Mouse (Mus musculus) embryonic facial prominence, embryonic 11.5 days (tissue): ENCODE measurements around the gene Dhx33. TPM values are rescaled to one million over a fixed set of nuclear protein-coding genes. Genes with fewer than 3 reads are reported as not detected.
A peak's percentile ranks its signal among the peaks of the same experiment; 100 is the strongest.

ENCODE experiments used
- ATAC-seq: fragments of 200-750 bp; cut with Nextera tagmentation; replicated peaks from 2 replicates; pipeline ENCODE4 v1.8.0; 2017; ENCODE audit warnings: low read depth; ENCODE audit not compliant: insufficient number of reproducible peaks, low FRiP score, low TSS enrichment
- DNase-seq: peaks from one replicate; pipeline ENCODE4 v3.0.0-alpha.2; 2015; ENCODE audit warnings: low spot score
- H3K27ac ChIP-seq: fragments of 300-500 bp; sonication (generic); replicated peaks from 2 replicates; pipeline ENCODE4 v1.5.1; 2014; ENCODE audit warnings: mild to moderate bottlenecking, low read depth, low read length, control low read depth
- H3K27me3 ChIP-seq: fragments of 300-500 bp; sonication (generic); 2 replicates; pipeline ENCODE4 v1.6.1; 2014; ENCODE audit warnings: mild to moderate bottlenecking, low read length, moderate library complexity, mixed read lengths; ENCODE audit not compliant: control insufficient read depth, insufficient read depth
- H3K36me3 ChIP-seq: fragments of 300-500 bp; sonication (generic); replicated peaks from 2 replicates; pipeline ENCODE4 v1.6.1; 2014; ENCODE audit warnings: low read depth, mild to moderate bottlenecking, low read length, moderate library complexity, mixed read lengths; ENCODE audit not compliant: control insufficient read depth, insufficient read depth
- H3K4me1 ChIP-seq: fragments of 300-500 bp; sonication (generic); 2 replicates; pipeline ENCODE4 v1.6.1; 2014; ENCODE audit warnings: low read length, mixed read lengths; ENCODE audit not compliant: control insufficient read depth, insufficient read depth
- H3K4me2 ChIP-seq: fragments of 300-500 bp; sonication (generic); 2 replicates; pipeline ENCODE4 v1.6.1; 2014; ENCODE audit warnings: low read depth, mild to moderate bottlenecking, control low read depth, low read length, moderate library complexity
- H3K4me3 ChIP-seq: fragments of 300-500 bp; sonication (generic); 2 replicates; pipeline ENCODE4 v1.5.1; 2014; ENCODE audit warnings: low read depth, low read length, control low read depth
- H3K9ac ChIP-seq: fragments of 300-500 bp; sonication (generic); replicated peaks from 2 replicates; pipeline ENCODE4 v1.6.1; 2014; ENCODE audit warnings: mild to moderate bottlenecking, control low read depth, low read length
- H3K9me3 ChIP-seq: fragments of 300-500 bp; sonication (generic); replicated peaks from 2 replicates; pipeline ENCODE4 v1.6.1; 2016; ENCODE audit warnings: mild to moderate bottlenecking, low read length, inconsistent platforms, mixed read lengths; ENCODE audit not compliant: control insufficient read depth
- WGBS: fragments of 180-500 bp; shearing (Covaris S2); extraction: QIAGEN DNeasy Blood & Tissue Kit; methylation state at CpG from one replicate; pipeline ENCODE4 v1.1.7; 2014; 5-methylcytosine and 5-hydroxymethylcytosine counted together
- polyA plus RNA-seq: library from polyadenylated mRNA; unstranded; fragments of >200 nt; fragmentation: Nextera tagmentation; extraction: Ambion mirVana; gene quantifications from 2 replicates; pipeline ENCODE4 v1.2.1, GENCODE M21; 2014

Dhx33 gene
- 24.8 and 25.5 TPM in 2 replicates for polyA plus RNA-seq

- no peaks in the 10 kb centered on the region for H3K36me3 ChIP-seq
- peak within 1 kb of the TSS; percentile 65 for H3K27ac ChIP-seq
- DNase-seq = peak; percentile 98
- H3K9ac ChIP-seq = peak within 1 kb of the TSS; percentile 75
- WGBS = 1% methylated on average over 35 of the region's 35 CpGs
- no peaks in the 10 kb centered on the region for H3K27me3 ChIP-seq
- ATAC-seq = peak; percentile 97
- H3K4me2 ChIP-seq = peak within 1 kb of the TSS; percentile 64
- no peaks in the 10 kb centered on the region for H3K9me3 ChIP-seq
- H3K4me3 ChIP-seq = peak within 1 kb of the TSS; percentile 95
- H3K4me1 ChIP-seq = no peaks in the 10 kb centered on the region
Measured at GRCm38 (mm10) chr11:71004316-71004773, at the start of gene Dhx33. TSS of gene Dhx33 (minus strand) at chr11:71004437.

GRCm38 (mm10) chr11:71052554-71052953 lies 48.3 kb upstream of the Dhx33 start:
- ATAC-seq = no peak
- no peak overlapping the region for H3K4me2 ChIP-seq
- H3K4me1 ChIP-seq = no peaks in the 10 kb centered on the region
- no peaks in the 10 kb centered on the region for H3K9me3 ChIP-seq
- H3K27me3 ChIP-seq = no peaks in the 10 kb centered on the region
- no peak overlapping the region for H3K4me3 ChIP-seq
- no peak overlapping the region for H3K27ac ChIP-seq
- H3K9ac ChIP-seq = no peak overlapping the region
- H3K36me3 ChIP-seq = no peaks in the 10 kb centered on the region
- DNase-seq = peak; percentile 46
- WGBS = 3% methylated on average over 1 of the region's 1 CpGs

- Histone ChIP-seq H3K4me1 (no peaks in the 10 kb centered on the region), H3K4me2 (no peak overlapping the region), H3K9ac (no peak overlapping the region), H3K9me3 (no peaks in the 10 kb centered on the region), H3K27me3 (no peaks in the 10 kb centered on the region), H3K36me3 (no peaks in the 10 kb centered on the region), H3K4me3 (no peak overlapping the region), H3K27ac (no peak overlapping the region)
- ATAC-seq = no peak
- WGBS = 97% methylated on average over 5 of the region's 5 CpGs
- no peak for DNase-seq
Measured at GRCm38 (mm10) chr11:71039526-71040298, 35.5 kb upstream of the Dhx33 start.

- Histone ChIP-seq H3K4me3 (peak within 1 kb of the TSS; percentile 53), H3K9ac (peak within 1 kb of the TSS; percentile 75), H3K27ac (peak within 1 kb of the TSS; percentile 75), H3K4me1 (no peaks in the 10 kb centered on the region; the same call in 1 of the 2 replicates), H3K4me2 (peak within 1 kb of the TSS; percentile 53), H3K9me3 (no peaks in the 10 kb centered on the region), H3K27me3 (no peaks in the 10 kb centered on the region), H3K36me3 (no peaks in the 10 kb centered on the region)
- DNase-seq (peak; percentile 91), ATAC-seq (peak; percentile 98)
- under 1% methylated on average over 29 of the region's 31 CpGs for WGBS
Measured at GRCm38 (mm10) chr11:71033163-71033761, 29.0 kb upstream of the Dhx33 start, which contains the start of gene 6330403K07Rik. TSS of gene 6330403K07Rik (minus strand) at chr11:71033513.

- ATAC-seq = peak; percentile 34
Measured at GRCm38 (mm10) chr11:71032491-71033162, 28.4 kb upstream of the Dhx33 start.

GRCm38 (mm10) chr11:71032070-71032469 lies 27.8 kb upstream of the Dhx33 start:
- DNase-seq (no peak), ATAC-seq (no peak)
- Histone ChIP-seq H3K27ac (peak overlapping the region; percentile 75; the same call in 1 of the 2 replicates), H3K4me2 (peak overlapping the region; percentile 53), H3K4me3 (peak overlapping the region; percentile 53), H3K27me3 (no peaks in the 10 kb centered on the region), H3K9me3 (no peaks in the 10 kb centered on the region), H3K36me3 (no peaks in the 10 kb centered on the region; the same call in 1 of the 2 replicates), H3K4me1 (no peaks in the 10 kb centered on the region; the same call in 1 of the 2 replicates), H3K9ac (peak overlapping the region; percentile 75)
- WGBS = 67% methylated on average over 7 of the region's 7 CpGs

More at GRCm38 (mm10) chr11:71032491-71033162, 28.4 kb upstream of the Dhx33 start:
- WGBS = 6% methylated on average over 26 of the region's 26 CpGs
- no peaks in the 10 kb centered on the region for H3K9me3 ChIP-seq
- H3K4me3 ChIP-seq = peak overlapping the region; percentile 53
- no peaks in the 10 kb centered on the region; the same call in 1 of the 2 replicates for H3K4me1 ChIP-seq
- H3K9ac ChIP-seq = peak overlapping the region; percentile 75
- H3K36me3 ChIP-seq = no peaks in the 10 kb centered on the region; the same call in 1 of the 2 replicates
- H3K27ac ChIP-seq = peak overlapping the region; percentile 75
- H3K27me3 ChIP-seq = no peaks in the 10 kb centered on the region
- peak overlapping the region; percentile 53 for H3K4me2 ChIP-seq
- peak; percentile 49 for DNase-seq

- Histone ChIP-seq H3K9me3 (no peaks in the 10 kb centered on the region), H3K27ac (no peak overlapping the region), H3K4me1 (no peaks in the 10 kb centered on the region; the same call in 1 of the 2 replicates), H3K27me3 (no peaks in the 10 kb centered on the region), H3K4me2 (no peak overlapping the region), H3K36me3 (no peaks in the 10 kb centered on the region; the same call in 1 of the 2 replicates), H3K9ac (no peak overlapping the region), H3K4me3 (no peak overlapping the region)
- WGBS = 80% methylated on average over 3 of the region's 3 CpGs
- no peak for ATAC-seq
- no peak for DNase-seq
Measured at GRCm38 (mm10) chr11:71029403-71030118, 25.3 kb upstream of the Dhx33 start.
